Mouse (Mus musculus) heart, embryonic 13.5 days (tissue): ENCODE results near the gene Dynlt1f. TPM values are rescaled to one million over a fixed set of nuclear protein-coding genes. Genes with fewer than 3 reads are reported as not detected.

Experiments used
- polyA plus RNA-seq: library from polyadenylated mRNA; unstranded; fragments of >200 nt; fragmentation: Nextera tagmentation; extraction: Ambion mirVana; gene quantifications from 2 replicates; pipeline ENCODE4 v1.2.1, GENCODE M21; 2015

The Dynlt1f gene
- polyA plus RNA-seq, 1 experiment from 2014 or later: 213 TPM

Other genes with a start within 250 kb of the Dynlt1f start
- 393 and 431 TPM in 2 replicates for gene Dynlt1b, start 225.8 kb downstream of the Dynlt1f start, polyA plus RNA-seq
- gene Dynlt1c, start 54.2 kb downstream of the Dynlt1f start, polyA plus RNA-seq: 24.4 and 26.6 TPM in 2 replicates
- gene Sytl3, start 3.2 kb upstream of the Dynlt1f start, polyA plus RNA-seq: not detected in 2 replicates
- 103 and 105 TPM in 2 replicates for gene Ezr, start 126.9 kb upstream of the Dynlt1f start, polyA plus RNA-seq